Mouse (Mus musculus): ENCODE data around the gene Kcnc2.

DNA sequence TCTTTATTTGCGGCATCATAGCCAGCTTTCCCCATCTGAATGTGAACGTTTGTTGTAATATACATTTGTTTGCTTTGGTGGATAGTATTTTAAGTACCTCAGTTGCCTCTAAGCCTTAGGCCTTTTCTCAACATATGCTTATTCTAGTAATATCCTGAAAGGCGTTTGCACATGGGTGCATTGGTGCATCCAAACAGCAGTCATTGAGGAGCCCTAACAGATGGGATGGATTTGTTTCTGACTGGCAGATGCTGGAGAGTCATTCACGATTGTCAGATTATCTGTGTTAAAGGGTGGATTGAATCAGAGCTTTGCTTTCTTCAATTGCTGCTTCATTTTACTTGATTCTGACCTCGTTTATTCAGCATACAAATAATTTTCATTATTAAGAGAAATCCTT, 89.8 kb downstream of the Kcnc2 start:
- TF ChIP-seq CTCF (IDR thresholded peaks at IDR 0.05; ENCODE audit: low read depth, low read length) (no peak), POLR2A (IDR thresholded peaks at IDR 0.05; ENCODE audit: insufficient read depth, low read length) (no peak)
